27 mouse cellular contexts compared by ENCODE assay signal in the genomic region with DNA sequence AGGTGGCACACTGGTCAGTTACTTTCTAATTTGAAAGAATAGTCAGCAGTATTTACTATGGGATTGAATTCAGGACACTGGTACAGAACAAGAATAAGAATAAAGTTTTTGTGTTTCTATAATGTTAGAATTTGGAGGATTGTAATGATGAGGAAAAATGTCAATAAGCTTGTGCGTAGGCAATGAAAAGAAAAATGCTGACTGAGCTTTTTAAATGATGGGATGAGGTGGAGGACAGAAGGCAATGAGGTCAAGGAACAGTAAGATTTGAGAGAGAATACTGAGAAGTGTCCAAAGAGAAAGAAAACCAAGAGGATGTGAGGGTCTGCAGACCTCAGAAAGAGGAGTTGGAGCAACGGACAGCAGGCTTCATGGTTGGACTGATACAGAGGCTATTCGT.
"Had no signal": no experiment of that assay in that cellular context is flagged by ENCODE, and none has a peak within 500 bp of the region (broad histone marks: within the 10 kb centered on the region; RNA-seq: fewer than 3 reads in every experiment).

No protein-coding gene starts in this region.

- H3K9ac ChIP-seq: heart, embryonic 13.5 days; heart, embryonic 15.5 days; hindbrain, embryonic 13.5 days; hindbrain, embryonic 15.5 days; kidney, embryonic 15.5 days; limb, embryonic 12.5 days; liver, embryonic 13.5 days had no signal

- DNase-seq: gastrocnemius, postnatal 14 days; gastrocnemius, postnatal 36 days; heart, adult 11 months; heart, adult 2 months; heart, postnatal 14 days; heart, postnatal 36 days; kidney, adult 11 months; kidney, adult 2 months; kidney, adult 9 months; kidney, postnatal 14 days; kidney, postnatal 36 days; layer of hippocampus, adult 9-11 months; layer of hippocampus, postnatal 36 days; liver; liver, embryonic 13.5 days had no signal

- H3K4me3 ChIP-seq: heart, adult 2 months; heart, embryonic 13.5 days; heart, embryonic 15.5 days; hindbrain, embryonic 13.5 days; hindbrain, embryonic 15.5 days; kidney, embryonic 15.5 days; limb, embryonic 10.5 days; limb, embryonic 12.5 days; liver, embryonic 13.5 days had no signal

- H3K27ac ChIP-seq: heart, adult 2 months; heart, embryonic 13.5 days; heart, embryonic 15.5 days; hindbrain, embryonic 13.5 days; hindbrain, postnatal 0 days; kidney, embryonic 15.5 days; kidney, postnatal 0 days; limb, embryonic 10.5 days; limb, embryonic 12.5 days; liver, embryonic 13.5 days had no signal

- H3K4me2 ChIP-seq: heart, embryonic 11.5 days; heart, embryonic 13.5 days; heart, embryonic 15.5 days; hindbrain, embryonic 13.5 days; hindbrain, embryonic 15.5 days; kidney, embryonic 15.5 days; limb, embryonic 12.5 days; liver, embryonic 11.5 days; liver, embryonic 13.5 days had no signal

- ATAC-seq: hindbrain, postnatal 0 days; intestine, embryonic 16.5 days had no signal

- H3K9me3 ChIP-seq: heart, embryonic 13.5 days; heart, embryonic 15.5 days; hindbrain, embryonic 13.5 days; hindbrain, embryonic 15.5 days; kidney, embryonic 15.5 days; limb, embryonic 10.5 days; limb, embryonic 12.5 days; liver, embryonic 13.5 days had no signal

- H3K4me1 ChIP-seq: limb, embryonic 10.5 days; liver, embryonic 13.5 days had no signal

- H3K36me3 ChIP-seq: heart, embryonic 13.5 days; heart, embryonic 15.5 days; hindbrain, embryonic 13.5 days; hindbrain, embryonic 15.5 days; kidney, embryonic 15.5 days; limb, embryonic 10.5 days; limb, embryonic 12.5 days; liver, embryonic 13.5 days had no signal

- H3K27me3 ChIP-seq: heart, embryonic 13.5 days; heart, embryonic 15.5 days; hindbrain, embryonic 13.5 days; hindbrain, embryonic 15.5 days; kidney, embryonic 15.5 days; limb, embryonic 12.5 days; liver, embryonic 13.5 days had no signal
